Mouse (Mus musculus) bone marrow macrophage, adult 2 months (primary cell): ENCODE results near the gene Nxpe4. TPM values are rescaled to one million over a fixed set of nuclear protein-coding genes. Genes with fewer than 3 reads are reported as not detected.

ENCODE experiments used
- H3K27ac ChIP-seq: 2 replicates; pipeline ENCODE4 v1.5.1; 2012; ENCODE audit warnings: low read depth, low read length; ENCODE audit not compliant: insufficient read depth
- H3K4me1 ChIP-seq: 2 replicates; pipeline ENCODE4 v1.6.1; 2012; ENCODE audit warnings: low read length; ENCODE audit not compliant: control insufficient read depth, insufficient read depth
- H3K4me3 ChIP-seq: 2 replicates; pipeline ENCODE4 v1.5.1; 2012; ENCODE audit warnings: mild to moderate bottlenecking, low read length, moderate library complexity; ENCODE audit not compliant: insufficient read depth
- CTCF ChIP-seq: IDR thresholded peaks from 2 replicates; pipeline ENCODE4 v1.5.1; 2012; ENCODE audit warnings: low read depth, mild to moderate bottlenecking, low read length, moderate library complexity
- POLR2A ChIP-seq: IDR thresholded peaks from 2 replicates; pipeline ENCODE4 v1.6.1; 2012; ENCODE audit warnings: mild to moderate bottlenecking, low read depth, low read length, borderline replicate concordance
- polyA plus RNA-seq: library from polyadenylated mRNA; stranded (reverse); fragments of >200 nt; gene quantifications from 2 replicates; pipeline ENCODE4 v1.2.4, GENCODE M21; 2012; ENCODE audit not compliant: missing spikeins, insufficient read depth, insufficient read length

The Nxpe4 gene
- polyA plus RNA-seq, 1 experiment: 13.2 TPM

DNA sequence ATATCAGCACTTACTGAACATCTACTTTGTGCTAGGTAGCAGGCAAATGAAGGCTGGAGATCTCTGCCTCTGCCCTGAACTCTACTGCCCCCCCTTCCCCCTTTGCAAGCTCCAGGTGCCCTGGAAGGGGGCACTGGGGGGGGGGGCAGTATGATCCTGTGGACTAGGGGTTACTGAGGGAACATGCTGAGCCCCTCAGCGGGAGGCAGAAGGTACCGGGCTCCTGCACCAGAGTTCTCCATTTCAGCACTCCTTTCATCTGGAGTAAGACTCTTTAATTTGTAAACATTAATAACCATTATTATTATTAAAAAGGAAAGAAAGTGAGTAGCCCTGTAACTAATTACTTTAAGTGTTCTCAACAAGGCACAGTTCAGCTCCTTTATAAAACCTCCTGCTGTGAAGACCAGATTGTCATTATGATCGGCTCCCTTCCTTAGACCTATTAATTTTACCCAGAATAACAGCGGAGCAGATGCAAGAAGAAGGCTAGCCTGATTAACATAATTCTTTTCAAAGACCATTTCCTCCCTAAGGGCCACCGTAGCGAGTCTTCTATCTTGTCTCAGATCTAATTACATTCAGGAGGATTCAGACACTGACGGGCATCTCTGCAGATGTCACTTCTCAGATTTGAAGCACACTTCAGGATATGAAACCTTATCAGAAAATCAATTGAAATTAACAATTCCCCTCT lies 21.0 kb downstream of the Nxpe4 start:
- Histone ChIP-seq H3K27ac (no peak overlapping the region), H3K4me1 (no peaks in the 10 kb centered on the region), H3K4me3 (no peak overlapping the region)
- TF ChIP-seq POLR2A: no peak
- no peak for TF ChIP-seq CTCF

DNA sequence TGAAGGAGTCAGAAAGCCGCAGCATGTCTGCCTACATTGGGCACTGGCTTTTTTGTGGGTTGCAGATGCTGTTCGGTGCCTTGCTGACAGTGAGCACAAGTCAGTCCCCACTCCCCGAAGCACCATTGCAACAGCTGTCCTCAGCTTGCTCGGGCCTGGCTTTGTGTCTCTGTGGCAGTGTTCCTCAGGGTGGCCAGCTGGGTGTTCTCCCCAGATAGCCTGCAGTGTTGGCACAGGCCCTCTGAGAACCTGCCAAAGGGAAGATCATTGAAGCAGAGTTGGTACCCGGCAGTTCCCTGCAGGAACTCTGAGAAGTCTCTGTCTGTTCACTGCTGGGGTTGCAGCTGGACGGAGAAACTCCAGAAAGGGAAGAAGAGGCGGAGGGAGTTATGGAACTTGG lies 22.5 kb downstream of the Nxpe4 start:
- H3K4me3 ChIP-seq: no peak overlapping the region
- no peak overlapping the region for H3K27ac ChIP-seq
- H3K4me1 ChIP-seq: no peaks in the 10 kb centered on the region
- no peak for TF ChIP-seq CTCF
- no peak for TF ChIP-seq POLR2A

DNA sequence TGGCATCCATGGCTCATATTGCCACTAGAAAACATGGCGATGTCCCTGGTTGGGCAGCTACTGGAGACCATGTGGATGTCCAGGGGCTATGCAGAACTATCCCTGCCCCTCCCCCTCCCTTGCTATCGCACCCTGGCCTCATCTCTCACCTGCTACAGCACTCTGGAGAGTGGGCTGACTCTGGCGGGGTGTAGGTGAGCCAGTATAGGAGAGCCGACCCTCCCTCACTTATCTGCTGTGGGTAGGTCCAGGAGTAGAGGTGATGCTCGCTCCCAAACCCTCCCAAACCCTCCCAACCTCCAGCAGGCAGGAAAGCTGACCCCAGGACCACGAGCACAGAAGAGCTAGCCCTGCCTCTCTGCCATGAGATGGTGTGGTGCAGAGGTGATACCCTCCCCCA lies 27.0 kb downstream of the Nxpe4 start:
- no peaks in the 10 kb centered on the region for H3K4me1 ChIP-seq
- H3K4me3 ChIP-seq: no peak overlapping the region
- no peak for TF ChIP-seq POLR2A
- no peak for TF ChIP-seq CTCF
- H3K27ac ChIP-seq: no peak overlapping the region

DNA sequence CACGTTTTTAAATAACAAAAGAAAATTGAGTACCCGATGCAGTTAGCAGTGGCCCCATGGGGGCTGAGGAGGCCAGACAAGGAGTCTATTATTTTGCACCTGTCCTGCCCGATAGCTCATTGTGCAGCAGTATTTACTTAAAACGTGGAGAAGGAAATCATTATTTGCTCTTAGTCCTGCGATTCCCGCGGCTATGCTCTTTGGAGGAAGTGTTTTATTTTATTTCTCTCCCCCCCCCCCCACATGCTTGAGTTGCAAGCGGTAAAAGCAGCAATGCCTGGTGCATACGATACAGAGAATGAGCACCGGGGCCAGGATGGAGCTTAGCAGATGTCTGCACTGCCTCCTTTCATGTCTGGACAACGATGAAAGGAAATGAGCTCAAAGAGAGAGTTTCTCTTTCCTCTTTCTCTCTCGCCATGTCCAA lies 35.6 kb downstream of the Nxpe4 start:
- H3K4me1 ChIP-seq: no peaks in the 10 kb centered on the region
- H3K4me3 ChIP-seq: no peak overlapping the region
- H3K27ac ChIP-seq: no peak overlapping the region
- TF ChIP-seq POLR2A (no peak), CTCF (no peak)

DNA sequence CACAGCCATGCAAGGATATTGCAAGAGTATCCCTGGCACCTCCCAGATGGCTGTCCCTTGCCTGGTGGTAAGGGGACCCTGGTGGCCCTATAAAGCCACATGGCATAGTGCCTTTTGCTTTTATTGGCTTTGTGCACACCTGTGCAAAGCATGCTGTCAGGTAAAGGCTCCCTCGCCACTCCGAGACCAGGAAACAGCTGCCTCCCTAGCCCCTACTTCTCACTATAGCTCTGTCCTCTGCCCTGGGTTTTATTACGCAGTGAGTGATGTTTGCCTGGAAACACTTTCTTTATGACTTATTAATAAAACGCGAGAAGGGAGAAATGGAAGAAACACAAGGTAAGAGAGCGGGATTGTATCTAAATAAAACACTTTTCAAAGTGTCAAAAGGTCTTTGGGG lies 49.1 kb downstream of the Nxpe4 start:
- Histone ChIP-seq H3K27ac (no peak overlapping the region), H3K4me3 (no peak overlapping the region), H3K4me1 (peaks cover 5% of the 10 kb centered on the region; the same call in 1 of the 2 replicates)
- TF ChIP-seq CTCF (no peak), POLR2A (no peak)

DNA sequence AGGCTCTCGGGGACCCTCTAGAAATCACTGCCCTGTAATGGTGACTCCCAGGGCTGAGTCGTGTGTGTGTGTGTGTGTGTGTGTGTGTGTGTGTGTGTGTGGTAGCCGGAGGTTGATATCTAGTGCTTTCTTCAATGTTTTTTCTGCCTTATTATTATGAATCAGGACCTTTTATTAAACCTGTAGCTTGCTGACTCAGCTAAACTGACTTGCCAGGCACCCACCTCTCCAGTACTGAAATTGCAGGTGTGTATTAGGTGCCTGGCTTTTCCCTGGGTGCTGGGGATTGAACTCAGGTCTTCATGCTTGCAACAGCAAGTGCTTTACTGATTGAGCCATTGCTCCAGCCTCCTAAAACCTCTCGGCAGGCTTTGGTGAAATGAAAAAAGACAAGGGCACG lies 50.1 kb downstream of the Nxpe4 start:
- peaks cover 2% of the 10 kb centered on the region; the same call in 1 of the 2 replicates for H3K4me1 ChIP-seq
- H3K27ac ChIP-seq: no peak overlapping the region
- no peak for TF ChIP-seq CTCF
- TF ChIP-seq POLR2A: no peak
- H3K4me3 ChIP-seq: no peak overlapping the region

DNA sequence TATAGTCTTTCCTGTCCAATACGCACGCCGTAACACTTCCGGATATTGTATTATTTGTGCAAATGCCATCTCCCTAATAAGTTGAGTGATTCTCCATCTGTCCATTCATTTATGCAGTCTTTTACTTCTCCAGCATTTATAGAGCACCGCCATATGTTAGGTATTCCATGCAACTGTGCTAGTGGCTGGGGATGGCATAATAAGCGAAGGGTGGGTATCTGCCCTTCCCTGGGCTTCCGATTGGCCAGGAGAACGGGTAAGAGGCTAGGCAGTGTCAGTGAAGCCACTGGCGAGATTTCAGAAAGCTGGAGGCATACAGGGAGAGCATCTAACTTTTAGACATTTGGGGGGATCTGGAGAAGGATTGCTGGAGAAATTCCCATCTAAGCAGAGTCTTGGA lies 52.9 kb downstream of the Nxpe4 start:
- TF ChIP-seq POLR2A (no peak), CTCF (no peak)
- Histone ChIP-seq H3K4me3 (no peak overlapping the region), H3K27ac (no peak overlapping the region)

DNA sequence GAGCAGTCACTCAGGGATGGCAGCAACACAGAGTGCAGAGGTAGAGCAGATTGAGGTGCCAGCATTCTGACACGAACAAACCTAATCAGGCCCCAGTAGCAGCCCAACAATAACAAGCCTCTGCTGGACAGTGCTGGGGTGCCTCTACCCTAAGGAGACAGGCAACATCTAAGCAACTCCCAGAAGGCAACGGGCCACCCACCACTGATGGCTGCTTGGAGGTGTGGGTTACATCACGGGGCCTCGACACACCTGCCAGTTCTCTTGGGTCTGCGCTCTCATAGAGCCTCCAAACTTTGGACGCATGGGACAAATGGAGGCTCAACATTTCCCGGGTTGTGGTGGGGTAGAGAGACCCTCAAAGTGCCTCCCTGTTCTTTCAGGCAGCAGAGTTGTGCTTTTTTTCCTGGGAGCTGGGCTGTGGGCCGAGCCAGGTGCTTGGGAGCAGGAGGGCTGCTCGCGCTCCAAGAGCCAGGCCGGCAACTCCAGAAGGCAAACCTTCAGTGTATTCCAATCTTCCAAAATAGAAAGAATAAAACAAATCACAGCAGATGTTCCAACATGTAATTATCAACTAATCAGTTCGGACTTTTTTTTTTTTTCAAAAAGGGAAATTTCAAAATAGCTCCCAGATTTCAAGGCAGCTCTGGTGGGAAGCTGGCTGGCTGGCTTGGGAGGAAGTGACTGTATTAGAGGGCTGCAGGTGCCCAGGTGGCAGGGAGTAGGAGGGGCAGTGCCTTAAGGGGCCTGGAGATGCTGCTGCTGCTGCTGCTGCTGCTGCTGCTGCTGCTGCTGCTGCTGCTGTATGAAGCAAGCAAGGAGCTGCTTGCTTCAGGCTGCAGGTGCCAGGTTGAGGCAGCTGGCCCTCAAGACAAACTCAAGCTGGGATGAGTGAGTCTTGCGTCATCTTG lies 54.5 kb downstream of the Nxpe4 start:
- H3K4me1 ChIP-seq: no peaks in the 10 kb centered on the region
- TF ChIP-seq CTCF: no peak
- no peak for TF ChIP-seq POLR2A
- no peak overlapping the region for H3K27ac ChIP-seq
- no peak overlapping the region for H3K4me3 ChIP-seq

More for the DNA sequence above, 52.9 kb downstream of the Nxpe4 start:
- no peaks in the 10 kb centered on the region for H3K4me1 ChIP-seq

DNA sequence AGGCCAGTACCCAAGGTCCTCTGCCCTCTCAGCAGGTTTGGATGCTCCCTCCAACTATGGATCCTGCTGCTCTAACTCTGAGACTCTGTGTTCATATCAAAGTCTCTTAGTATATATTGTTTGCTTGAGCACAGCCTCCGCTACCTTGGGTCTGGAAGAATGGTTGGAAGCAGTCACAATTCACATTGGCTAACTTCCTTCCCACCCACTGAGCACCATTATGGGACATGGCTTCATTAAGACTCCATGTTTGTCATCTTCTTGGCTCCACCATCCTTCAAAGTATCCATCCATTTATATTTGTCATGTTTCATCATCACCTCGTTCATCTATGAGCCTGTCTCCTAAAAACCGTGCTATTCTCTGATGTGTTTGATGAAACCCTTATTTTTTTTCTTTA lies 68.9 kb downstream of the Nxpe4 start:
- Histone ChIP-seq H3K4me1 (no peaks in the 10 kb centered on the region), H3K27ac (no peak overlapping the region), H3K4me3 (no peak overlapping the region)
- TF ChIP-seq POLR2A: no peak

DNA sequence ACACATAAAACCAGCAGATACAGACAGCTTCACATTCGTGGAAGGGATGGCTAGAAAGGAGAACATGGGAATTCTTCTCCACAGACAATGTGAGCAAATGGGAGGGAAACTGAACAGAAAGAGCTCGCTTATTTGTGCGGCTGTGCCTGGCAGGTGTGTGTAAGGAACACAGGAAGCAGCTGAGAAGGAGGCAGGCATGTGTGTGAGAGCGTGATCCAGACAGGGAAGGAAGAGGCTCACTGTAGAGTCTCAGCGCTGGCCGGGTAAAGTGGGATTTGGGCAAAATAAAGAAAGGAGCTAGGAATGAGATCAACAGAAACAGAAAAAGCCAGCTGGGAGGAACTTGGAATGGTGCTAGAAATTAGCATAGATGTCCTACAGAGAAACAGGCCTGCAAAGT lies 74.6 kb downstream of the Nxpe4 start:
- H3K4me1 ChIP-seq: no peaks in the 10 kb centered on the region
- no peak overlapping the region for H3K4me3 ChIP-seq
- TF ChIP-seq CTCF (no peak), POLR2A (no peak)
- H3K27ac ChIP-seq: no peak overlapping the region
